Mouse (Mus musculus): ENCODE measurements around the gene Tardbp. TPM values are rescaled to one million over a fixed set of nuclear protein-coding genes. Genes with fewer than 3 reads are reported as not detected.

Tardbp gene
- 100 to 1,000 TPM; 200 to 267 TPM for total RNA-seq (2021)
- long read RNA-seq, experiment 1, full-length matches to known transcripts = 12 of 35 reads
- long read RNA-seq, experiment 1, partial matches to known transcripts = 1 of 35 reads
- long read RNA-seq, experiment 1, other reads (novel, unspliced or antisense) = 22 of 35 reads
- long read RNA-seq, experiment 2, full-length matches to known transcripts = 24 of 51 reads
- long read RNA-seq, experiment 2, partial matches to known transcripts = 6 of 51 reads
- long read RNA-seq, experiment 2, other reads (novel, unspliced or antisense) = 21 of 51 reads

DNA sequence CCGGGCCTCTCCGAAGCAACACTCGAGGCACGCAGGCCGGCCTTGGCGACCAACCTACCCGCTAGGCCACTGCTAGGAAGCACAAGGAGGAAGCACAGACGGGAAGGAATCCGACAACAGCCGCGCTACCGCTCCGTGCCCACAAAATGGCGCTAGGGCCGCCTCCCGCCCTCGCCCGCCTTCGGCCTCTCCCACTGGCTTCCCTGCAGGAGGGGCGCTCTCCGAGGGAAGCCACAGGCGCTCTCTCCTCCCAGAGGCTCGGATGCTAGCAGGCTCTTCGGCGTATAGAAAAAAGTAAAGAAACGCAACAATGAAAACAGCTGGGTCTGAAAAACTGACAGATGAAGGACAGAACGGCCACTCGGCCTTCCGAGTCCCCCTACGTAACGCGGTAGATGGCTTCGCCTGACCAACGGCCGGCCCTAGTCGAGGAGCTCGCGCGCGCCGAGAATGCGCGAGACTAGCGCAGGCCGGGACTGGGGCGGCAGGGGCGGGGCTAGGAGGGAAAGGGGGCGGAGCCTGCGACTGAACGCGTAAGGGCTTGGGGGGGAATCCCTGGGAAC is at the start of gene Tardbp:
Gene Tardbp, minus strand, starts transcription at position 397 of the 563 bp plus-strand sequence.
- peak; percentile 96 to 99 for DNase-seq (ENCODE audit: low spot score in 2 of 2)

DNA sequence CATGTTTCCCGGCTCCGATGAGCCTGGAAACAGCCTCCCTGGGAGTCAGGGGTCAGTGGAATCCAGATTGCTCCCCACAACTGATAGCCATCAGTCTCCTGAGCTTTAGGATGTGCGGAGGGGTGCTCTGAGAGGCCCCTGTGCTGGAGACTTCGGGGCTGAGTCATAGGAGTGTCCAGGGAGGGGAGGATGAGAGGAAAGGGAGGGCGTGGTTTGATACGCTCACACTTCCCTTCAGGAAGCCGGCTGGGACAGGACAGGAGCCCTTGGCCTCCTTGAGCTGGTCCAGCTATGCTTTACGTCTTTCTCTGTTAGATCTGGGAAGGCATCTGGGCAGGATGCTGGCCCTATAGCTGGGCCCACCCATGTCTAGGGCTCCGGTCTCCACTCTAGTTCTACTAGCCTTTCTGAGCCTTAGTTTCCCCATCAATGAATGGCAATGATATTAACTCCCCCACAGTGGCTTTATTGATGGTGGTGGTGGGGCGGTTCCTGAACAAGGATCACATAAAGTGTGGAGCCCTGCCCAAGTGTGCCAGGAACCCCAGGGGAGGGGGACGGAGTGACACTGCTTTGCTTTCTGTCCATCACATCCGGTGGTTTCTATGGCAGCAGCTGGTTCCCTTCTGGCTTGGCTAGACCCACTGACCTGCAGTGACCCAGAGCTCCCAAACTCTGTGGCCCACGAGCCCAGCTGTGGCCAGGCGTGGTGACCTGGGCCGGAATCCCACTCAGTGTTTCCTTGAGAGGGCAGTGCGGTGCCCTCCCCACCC is 49.6 kb upstream of the Tardbp start:
- DNase-seq (ENCODE audit: low spot score in 2 of 2) = no peak

DNA sequence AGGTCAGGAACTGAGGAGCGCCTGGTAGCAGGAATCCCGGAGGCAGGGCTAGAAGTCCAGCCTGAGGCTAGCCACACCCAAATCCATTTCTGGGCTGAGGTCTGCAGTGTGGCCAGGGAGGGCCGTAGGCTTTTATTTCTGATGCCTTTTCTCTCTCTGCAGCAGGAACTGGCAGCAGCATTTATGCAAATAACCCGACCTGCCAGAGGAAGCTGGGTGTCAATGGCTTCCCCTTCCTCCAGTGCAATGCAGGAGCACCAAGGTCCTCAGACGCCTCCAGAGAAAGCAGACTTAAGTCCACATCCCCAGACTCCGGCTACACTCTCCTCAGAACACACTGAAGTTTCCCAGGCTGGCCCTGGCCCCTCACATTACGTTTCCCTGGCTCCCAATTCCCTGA is 48.2 kb upstream of the Tardbp start:
- no peak for DNase-seq (ENCODE audit: low spot score in 2 of 2)

DNA sequence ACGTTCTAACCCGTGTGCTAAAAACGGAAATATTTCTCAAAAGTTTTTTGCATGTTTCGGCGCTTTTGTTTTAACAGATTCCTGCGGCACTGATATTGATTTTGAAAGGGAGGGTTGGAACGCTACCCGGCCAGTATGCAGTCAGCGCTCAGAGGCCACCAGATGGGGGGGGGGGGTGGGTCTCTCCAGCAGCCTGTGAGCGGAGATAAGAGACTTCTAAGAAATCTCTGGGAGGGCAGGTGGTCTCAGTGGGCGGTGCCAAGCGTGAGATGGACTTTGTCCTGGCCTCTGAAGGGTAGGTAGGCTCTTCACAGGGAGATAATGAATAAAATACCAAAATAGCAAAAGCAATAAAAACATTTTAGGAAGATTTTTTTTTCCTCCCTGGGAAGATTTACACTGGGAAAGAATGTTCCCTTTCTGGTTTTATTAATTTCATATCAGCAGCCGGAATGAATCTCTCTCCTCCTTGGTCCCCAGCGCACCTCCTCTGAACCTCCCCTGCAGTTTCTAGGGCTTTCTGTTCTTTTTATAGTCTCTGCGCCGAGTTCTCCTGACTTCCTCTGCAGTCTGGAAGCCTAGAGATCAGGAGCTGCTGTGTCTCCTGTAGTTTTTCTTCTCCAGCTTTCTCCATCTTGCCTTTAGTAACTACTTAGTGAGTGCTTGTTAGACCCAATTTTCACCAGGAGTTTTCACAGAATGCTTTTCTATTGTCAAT is 44.6 kb upstream of the Tardbp start:
- no peak for DNase-seq (ENCODE audit: low spot score in 2 of 2)

DNA sequence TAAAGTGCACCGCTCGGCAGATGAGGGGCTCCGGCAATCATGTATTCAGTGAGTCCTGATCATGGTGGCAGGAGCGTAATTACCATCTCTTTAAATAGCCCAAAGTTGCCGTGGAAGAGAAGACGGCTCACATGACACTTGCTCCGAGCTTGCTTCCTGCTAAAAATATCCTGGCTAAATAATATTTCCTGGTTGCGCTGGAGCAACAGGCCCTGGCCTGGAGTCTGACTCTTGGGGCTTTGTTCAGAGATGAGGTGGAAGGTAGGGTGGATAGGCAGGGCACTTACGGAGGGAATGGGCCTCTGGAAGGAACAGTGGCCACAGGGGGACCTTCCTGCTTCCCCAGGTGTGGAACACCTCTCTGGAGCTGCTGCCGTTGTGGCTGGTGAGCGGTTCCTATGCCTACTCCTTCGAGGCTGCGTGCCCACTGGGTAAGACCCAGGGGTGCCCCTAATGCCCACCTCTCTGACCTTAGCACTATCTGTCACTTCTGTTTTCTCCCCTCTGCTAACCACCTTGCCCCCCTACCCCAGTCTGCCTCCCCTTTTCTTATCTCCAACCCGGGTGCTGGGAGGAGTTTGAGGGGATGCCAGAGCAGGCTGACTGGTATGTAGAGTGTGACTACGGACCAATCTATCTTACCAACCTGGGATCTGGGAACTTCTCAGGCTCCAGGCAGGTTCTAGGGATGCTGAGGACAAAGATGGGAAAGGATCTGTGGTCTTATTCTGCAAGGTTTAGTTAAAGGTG is 40.4 kb upstream of the Tardbp start:
- no peak for DNase-seq (ENCODE audit: low spot score in 2 of 2)

DNA sequence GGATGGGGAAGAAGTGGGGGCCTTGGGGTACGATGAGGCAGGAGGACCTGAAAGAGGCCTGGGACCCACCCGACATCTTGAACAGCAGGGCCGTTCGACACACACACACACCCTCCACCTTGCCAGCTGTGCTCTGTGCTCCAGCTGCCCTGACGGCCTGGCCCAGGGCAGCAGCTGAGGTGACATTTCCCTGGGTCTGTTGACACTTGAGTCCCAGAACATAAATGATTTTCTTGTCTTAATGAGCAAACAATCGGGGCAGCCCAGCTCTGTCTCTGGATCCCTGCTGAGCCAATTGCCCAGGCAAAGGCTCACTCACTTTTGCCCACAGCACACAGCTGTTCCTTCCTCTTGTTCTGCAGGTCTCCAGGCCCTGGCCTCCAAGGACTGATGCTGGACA is 37.2 kb upstream of the Tardbp start:
- no peak for DNase-seq (ENCODE audit: low spot score in 2 of 2)

DNA sequence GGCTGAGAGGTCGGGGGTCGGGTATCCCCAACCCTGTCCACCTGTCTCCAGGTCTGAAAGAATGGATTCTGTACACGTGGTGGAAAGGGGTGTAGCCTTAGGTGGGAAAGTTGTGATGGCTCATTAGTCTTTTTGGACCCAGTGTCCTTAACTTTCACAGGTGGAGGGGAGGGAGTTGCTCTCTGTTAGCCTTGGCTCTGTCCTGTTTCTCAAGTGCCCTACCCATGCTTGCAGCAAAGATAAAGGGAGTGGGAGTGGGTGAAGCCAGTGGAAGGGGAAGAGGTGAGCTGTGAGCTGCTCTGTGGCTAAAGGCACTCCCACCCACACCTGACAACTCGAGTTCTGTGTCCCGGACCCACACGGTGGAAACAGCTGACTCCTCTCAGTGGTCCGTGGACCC is 36.5 kb upstream of the Tardbp start:
- no peak for DNase-seq (ENCODE audit: low spot score in 2 of 2)

DNA sequence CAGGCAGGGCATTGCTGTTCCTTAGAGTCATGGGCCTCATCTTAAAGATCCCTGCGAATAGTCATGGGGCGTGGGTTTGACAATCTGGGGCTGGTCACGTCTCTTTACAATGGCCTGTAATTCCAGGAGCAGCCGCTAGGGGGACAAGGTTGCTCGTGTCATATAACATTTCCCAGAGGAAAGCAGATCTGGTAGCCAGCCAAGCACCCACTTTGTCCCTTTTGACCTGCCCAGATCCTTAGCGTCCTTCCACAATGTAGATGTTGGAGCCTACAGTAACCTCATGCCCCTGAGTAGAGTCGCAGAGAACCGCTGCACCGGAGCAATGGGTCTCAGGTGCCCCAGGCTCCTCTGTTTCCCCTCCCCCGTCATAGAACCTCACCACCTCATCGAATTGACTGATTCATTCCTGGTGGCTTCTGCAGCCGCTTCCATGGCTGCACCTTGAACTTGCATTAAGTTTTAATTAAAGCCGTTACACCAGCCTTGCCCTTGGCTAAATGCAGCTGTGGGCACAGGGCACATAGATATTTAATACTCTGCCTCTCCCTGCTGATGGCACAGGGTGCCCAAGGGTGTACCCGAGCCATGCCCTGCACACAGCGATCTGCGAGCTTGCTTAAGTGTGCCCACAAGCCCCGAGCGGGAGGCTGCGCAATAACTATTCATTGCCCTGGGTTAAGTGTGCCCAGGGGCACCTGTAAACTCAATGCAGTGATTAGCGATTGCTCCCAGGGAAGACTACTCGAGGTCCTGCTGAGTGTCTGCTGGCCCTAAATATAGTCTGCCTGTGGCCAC is 35.5 kb upstream of the Tardbp start:
- peak in 1 of 2 experiments; percentile 69 for DNase-seq (ENCODE audit: low spot score in 2 of 2)

DNA sequence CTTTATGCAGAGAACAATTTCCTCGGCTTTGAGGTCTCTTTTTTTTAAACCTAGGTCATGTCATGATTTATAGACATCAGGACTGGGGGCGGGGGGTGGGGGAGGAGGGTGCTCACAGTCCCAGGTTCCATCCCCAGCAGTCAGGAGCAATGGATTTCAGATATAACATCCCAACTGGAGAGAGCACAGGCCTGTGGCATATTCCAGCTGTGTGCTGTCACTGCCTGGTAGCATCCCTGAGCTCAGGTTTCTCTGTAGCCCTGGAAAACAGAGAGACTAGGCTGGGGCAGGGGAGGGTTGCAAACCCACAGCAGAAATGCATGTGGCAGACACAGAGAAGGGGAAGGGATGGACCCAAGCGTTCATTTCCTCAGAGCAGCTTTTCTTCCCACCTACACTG is 33.4 kb upstream of the Tardbp start:
- DNase-seq (ENCODE audit: low spot score in 2 of 2) = no peak

DNA sequence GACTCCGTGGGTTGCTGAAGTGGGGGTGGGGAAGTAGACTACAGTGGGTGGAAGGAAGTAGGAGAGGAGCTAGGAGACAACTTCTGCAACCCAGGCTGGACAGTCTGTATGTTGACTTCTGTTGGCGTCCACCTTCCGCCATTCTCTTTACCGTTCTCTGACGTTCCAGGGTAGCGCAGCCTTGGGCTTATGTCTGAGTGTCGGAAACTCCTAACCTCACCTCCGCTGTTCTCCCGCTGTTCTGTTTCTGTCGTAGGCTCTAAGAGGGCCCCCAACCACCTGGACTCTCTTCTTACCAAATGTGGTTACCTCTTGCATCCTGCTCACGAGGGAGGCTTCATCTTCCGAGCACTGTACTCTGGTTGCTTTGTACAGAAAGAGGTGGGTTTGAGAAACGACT is 31.0 kb upstream of the Tardbp start:
- no peak for DNase-seq (ENCODE audit: low spot score in 2 of 2)

DNA sequence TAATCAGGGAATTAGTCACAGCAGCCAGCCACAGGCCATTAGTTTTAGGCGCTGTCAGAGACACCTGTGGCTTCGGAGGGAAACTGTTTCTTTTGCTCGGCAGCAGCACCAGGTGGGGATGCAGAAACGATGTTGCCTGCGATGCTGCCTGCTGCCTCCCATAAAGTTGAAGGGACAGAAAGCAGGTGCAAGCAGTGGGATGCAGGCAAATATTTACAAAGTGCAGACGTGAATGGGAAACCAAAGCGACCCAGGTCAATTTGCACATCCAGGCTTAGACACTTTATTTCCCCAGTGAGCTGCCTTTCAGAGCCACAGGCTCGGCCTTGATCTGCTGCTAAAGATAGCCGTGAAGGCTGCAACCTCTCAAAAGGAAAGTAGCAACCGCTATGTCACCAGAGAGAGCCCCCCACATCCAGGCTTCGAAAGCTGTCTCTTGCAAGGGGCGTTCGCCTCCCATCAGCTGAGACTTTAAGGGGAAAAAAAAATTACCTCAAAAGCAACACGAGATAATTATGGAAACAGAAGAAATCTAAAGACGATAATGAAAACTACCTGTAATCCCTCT is 30.0 kb upstream of the Tardbp start:
- no peak for DNase-seq (ENCODE audit: low spot score in 2 of 2)

DNA sequence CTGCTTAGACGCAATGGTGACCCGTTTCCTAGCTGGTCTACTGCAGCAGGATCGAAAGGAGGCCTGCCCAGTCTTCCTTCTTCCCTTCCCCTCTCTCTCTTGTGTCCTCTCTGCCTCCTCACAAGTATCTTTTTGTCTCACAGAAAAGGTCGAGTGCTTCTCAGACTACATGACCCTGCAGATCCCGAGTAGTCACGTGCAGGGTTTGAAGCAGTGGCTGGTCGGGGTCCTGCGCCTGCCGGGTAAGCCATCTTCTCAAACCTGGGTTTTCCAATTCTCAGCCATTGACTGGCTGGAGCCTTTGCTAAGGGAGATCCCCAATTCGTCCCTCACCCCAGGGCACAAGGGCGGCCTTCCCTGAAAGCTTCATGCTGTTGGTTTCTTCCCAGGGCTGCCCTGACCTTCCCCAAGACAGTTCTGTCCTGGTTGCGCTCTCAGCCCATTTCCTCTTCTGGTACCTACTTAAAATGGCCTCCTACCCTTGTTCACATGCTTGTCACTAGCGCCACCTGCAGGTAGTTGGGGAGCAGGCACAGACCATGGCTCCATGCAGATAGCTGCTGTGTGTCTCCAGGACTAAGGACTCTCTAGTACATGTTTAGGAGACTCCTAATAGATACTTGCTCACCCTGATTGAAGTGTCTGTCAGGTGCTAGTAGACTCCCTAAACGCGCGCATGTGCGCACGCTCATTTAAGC is 28.0 kb upstream of the Tardbp start:
- no peak for DNase-seq (ENCODE audit: low spot score in 2 of 2)

DNA sequence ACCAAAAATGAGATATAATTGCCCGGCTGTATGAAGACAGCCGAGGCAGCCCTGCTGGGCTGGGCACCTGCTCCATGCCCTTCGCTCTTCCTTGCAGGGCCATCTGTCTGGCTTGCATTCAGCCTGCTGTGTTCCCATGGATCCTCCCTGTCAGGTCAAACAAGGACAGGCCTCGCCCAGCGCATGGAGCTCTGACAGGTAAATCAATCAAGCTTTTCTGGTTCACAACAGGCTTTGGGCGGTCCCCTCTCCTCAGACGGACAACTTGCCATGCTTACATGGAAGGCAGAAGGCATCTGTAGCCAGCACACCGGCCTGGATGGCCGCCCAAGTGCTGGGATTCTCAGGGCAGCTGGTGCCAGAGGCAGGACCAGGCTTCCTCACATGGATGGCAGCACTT is 24.2 kb upstream of the Tardbp start:
- no peak for DNase-seq (ENCODE audit: low spot score in 2 of 2)

DNA sequence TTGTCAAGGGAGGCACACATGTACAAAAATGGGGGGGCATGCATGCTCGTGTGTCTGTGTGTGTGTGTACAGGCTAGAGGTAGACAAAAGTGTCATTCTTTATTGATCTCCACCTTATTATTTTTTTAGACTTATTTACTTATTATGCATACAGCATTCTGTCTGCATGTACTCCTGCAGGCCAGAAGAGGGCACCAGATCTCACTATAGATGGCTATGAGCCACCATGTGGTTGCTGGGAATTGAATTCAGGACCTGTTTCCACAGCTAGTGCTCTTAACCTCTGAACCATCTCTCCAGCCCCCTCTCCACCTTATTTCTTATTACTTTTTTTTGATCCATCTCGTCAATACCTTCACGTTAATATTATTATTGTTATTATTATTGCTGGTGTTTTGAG is 22.5 kb upstream of the Tardbp start:
- DNase-seq (ENCODE audit: low spot score in 2 of 2) = no peak

DNA sequence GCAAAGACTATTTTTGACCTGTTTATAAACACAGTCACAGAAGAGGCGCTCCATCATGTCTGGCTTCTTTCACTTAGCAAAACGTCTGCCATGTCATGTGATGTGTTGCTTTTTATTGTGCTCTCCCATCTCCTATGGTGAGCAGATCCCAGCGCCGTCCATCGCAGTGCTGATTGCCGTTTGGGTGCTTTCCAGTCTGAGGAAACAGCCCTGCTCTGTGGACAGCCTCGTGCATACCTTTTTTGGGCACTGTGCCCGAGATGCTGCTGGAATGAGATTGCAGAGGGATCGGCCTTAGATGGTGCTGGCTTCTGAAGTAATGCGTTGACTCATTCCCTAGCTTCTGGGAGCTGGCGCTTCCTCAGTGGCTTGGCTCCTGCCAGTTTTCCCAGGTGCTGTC is 19.8 kb upstream of the Tardbp start:
- no peak for DNase-seq (ENCODE audit: low spot score in 2 of 2)

DNA sequence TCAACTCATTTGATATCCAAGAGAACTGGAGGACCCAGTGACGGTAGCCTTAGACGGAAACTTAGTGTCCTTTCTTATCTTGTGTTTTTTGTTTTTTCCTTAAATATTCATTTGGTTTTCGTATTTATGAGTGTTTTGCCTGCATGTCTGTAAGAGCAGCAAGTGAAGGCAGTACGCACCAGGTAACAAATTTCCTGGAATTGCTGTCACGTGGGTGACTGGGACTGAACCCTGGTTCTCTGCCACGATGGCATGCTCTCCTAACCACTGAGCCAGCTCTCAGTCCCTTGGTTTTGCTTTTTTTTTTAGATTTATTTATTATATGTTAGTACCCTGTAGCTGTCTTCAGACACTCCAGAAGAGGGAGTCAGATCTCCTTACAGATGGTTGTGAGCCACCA is 18.1 kb upstream of the Tardbp start:
- DNase-seq (ENCODE audit: low spot score in 2 of 2) = no peak

DNA sequence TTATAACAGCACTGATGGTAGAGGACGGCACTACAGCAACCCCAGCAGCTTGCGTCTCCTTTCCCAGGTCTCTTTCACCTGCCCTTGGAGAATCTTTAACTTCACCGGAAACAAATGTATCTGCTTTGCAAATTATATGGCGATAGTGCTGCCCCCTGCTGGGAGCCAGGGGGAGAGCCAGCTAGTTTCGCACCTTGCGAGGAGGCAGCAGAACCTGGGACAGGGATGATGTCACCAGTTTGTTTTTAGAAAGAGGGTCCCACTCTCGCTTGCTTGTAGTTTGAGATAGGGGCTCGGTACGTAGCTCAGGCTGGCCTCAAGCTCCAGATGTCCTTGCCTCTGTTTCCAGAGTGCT is 17.3 kb upstream of the Tardbp start:
- peak in 1 of 2 experiments; percentile 56 for DNase-seq (ENCODE audit: low spot score in 2 of 2)

DNA sequence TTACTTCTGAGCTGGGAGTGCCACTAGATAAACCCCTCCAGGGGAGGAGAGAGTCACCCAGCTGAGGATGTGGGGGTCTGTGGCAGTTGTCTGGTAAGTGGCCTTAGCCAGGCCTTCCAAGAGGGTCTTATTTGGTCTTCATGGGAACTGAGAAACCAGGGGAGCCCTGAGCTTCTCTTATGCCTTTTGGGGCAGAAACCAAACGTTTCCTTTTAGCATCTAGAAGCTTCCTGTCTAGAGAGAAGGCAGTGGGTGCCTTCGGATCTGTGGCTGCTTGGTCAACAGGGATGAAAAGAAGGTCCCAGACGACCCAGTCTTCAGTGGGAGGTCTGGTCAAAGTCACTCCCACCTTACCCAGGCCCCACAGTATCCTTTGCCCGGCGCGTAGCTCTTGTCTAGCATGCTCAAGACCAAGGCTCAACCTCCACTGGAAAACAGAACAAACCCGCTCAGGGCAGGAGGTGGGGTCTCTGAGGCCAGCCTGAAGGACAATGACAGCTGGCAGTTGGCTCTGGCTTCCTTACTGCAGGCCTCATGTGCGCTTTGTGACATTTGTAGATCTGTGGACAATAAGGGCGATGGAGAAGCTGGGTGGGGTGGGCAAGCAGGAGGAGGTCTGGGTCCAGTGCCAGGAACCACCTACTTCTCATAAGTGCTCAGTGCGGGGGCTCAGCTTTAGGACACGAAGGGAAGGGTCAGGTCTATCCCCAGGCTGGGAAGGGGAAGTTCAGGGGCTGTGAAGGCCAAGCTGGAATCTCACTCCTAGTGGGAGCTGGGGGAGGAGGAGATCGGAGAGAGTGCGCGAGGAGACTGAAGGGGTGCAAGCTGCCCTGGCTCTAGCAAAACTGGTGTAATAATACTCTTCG is 16.7 kb upstream of the Tardbp start, which contains the start of gene Gm572:
Gene Gm572, plus strand, starts transcription at position 27 of the 866 bp plus-strand sequence.
- no peak for DNase-seq (ENCODE audit: low spot score in 2 of 2)

Data from gastrocnemius, postnatal 4 days (tissue).